Comparison of ENCODE assay signal across 15 mouse cellular contexts in genomic region chr13:107942297-107942962, GRCm38 (mm10).
DNase-seq lines count a peak whose midpoint lies in the region; ATAC-seq and TF ChIP-seq lines count a peak whose summit lies in the region.
"Had no signal": no experiment of that assay in that cellular context is flagged by ENCODE, and none has a peak within 500 bp of the region (broad histone marks: within the 10 kb centered on the region; RNA-seq: fewer than 3 reads in every experiment).

No protein-coding gene starts in this region.

- 57% methylated on average over 11 of the region's 11 CpGs for WGBS in heart, embryonic 10.5 days
- WGBS in embryonic facial prominence, embryonic 10.5 days: 47% methylated on average over 11 of the region's 11 CpGs
- 51% methylated on average over 11 of the region's 11 CpGs for WGBS in hindbrain, embryonic 15.5 days
- 55% methylated on average over 11 of the region's 11 CpGs for WGBS in midbrain, embryonic 14.5 days

- no peaks in the 10 kb centered on the region for H3K9me3 ChIP-seq in heart, embryonic 10.5 days
- no peaks in the 10 kb centered on the region for H3K9me3 ChIP-seq in embryonic facial prominence, embryonic 10.5 days
- no peaks in the 10 kb centered on the region for H3K9me3 ChIP-seq in hindbrain, embryonic 15.5 days
- H3K9me3 ChIP-seq in midbrain, embryonic 14.5 days (ENCODE audit: control insufficient read depth, low read length): no peaks in the 10 kb centered on the region

- peak; percentile 45; the same call in 1 of the 2 replicates for ATAC-seq in hindbrain, embryonic 15.5 days (ENCODE audit: low FRiP score, low read depth)
- ATAC-seq in midbrain, embryonic 14.5 days (ENCODE audit: low FRiP score, low TSS enrichment): no peak; the same call in 1 of the 2 replicates
- ATAC-seq: liver, postnatal 0 days had no signal

- H3K27ac ChIP-seq in heart, embryonic 10.5 days: no peak overlapping the region
- H3K27ac ChIP-seq in embryonic facial prominence, embryonic 10.5 days (replicated peaks): no peak overlapping the region
- no peak overlapping the region for H3K27ac ChIP-seq in hindbrain, embryonic 15.5 days (replicated peaks)
- H3K27ac ChIP-seq in midbrain, embryonic 14.5 days (replicated peaks; ENCODE audit: low read depth, low read length): 0 out of 2 replicates have a peak overlapping the region, but pooled peaks have one; percentile 17
- H3K27ac ChIP-seq in gastrocnemius, adult 2 months: no peak overlapping the region
- H3K27ac ChIP-seq: macrophage had no signal

- H3K9ac ChIP-seq in hindbrain, embryonic 15.5 days: no peak overlapping the region
- H3K9ac ChIP-seq in midbrain, embryonic 14.5 days (replicated peaks; ENCODE audit: low read length): no peak overlapping the region
- H3K9ac ChIP-seq: liver, postnatal 0 days had no signal

- peak; percentile 54 for DNase-seq in heart, embryonic 10.5 days (ENCODE audit: low spot score)
- DNase-seq in heart, postnatal 25 days (ENCODE audit: low spot score): no peak
- DNase-seq in embryonic facial prominence, embryonic 10.5 days (ENCODE audit: low spot score): peak; percentile 51
- peak; percentile 31 for DNase-seq in midbrain, embryonic 14.5 days
- no peak for DNase-seq in testis, postnatal 14 days (ENCODE audit: low spot score)
- no peak for DNase-seq in cerebellum, adult 18-20 months
- DNase-seq in gastrocnemius, adult 2 months: no peak
- DNase-seq: adrenal gland, postnatal 10 days; cerebellum, postnatal 10 days; gastrocnemius, postnatal 25 days; kidney, postnatal 4 days; liver, postnatal 0 days had no signal

- no peak overlapping the region for H3K4me2 ChIP-seq in hindbrain, embryonic 15.5 days
- no peak overlapping the region for H3K4me2 ChIP-seq in midbrain, embryonic 14.5 days (ENCODE audit: low read length)

- intact Hi-C loops in heart, postnatal 25 days (cut with DNase I): no loop called here
- intact Hi-C loops in gastrocnemius, adult 2 months (cut with DNase I): no loop called here

- H3K4me3 ChIP-seq in heart, embryonic 10.5 days: no peak overlapping the region
- no peak overlapping the region for H3K4me3 ChIP-seq in embryonic facial prominence, embryonic 10.5 days
- no peak overlapping the region for H3K4me3 ChIP-seq in hindbrain, embryonic 15.5 days
- H3K4me3 ChIP-seq in midbrain, embryonic 14.5 days (replicated peaks; ENCODE audit: low read depth, low read length): no peak overlapping the region
- no peak overlapping the region for H3K4me3 ChIP-seq in gastrocnemius, adult 2 months

- no peaks in the 10 kb centered on the region for H3K36me3 ChIP-seq in heart, embryonic 10.5 days
- no peaks in the 10 kb centered on the region for H3K36me3 ChIP-seq in embryonic facial prominence, embryonic 10.5 days (replicated peaks)
- H3K36me3 ChIP-seq in hindbrain, embryonic 15.5 days: no peaks in the 10 kb centered on the region
- H3K36me3 ChIP-seq in midbrain, embryonic 14.5 days (ENCODE audit: control insufficient read depth, insufficient read depth, low read length): no peaks in the 10 kb centered on the region
- H3K36me3 ChIP-seq: G1E had no signal

- H3K27me3 ChIP-seq in heart, embryonic 10.5 days (ENCODE audit: insufficient read depth, poor library complexity, severe bottlenecking): peaks cover 14% of the 10 kb centered on the region; the same call in 1 of the 2 replicates
- H3K27me3 ChIP-seq in embryonic facial prominence, embryonic 10.5 days (replicated peaks; ENCODE audit: low read depth, poor library complexity, severe bottlenecking): 0 out of 2 replicates have a peak, but pooled peaks cover 5% of the 10 kb centered on the region
- no peaks in the 10 kb centered on the region for H3K27me3 ChIP-seq in hindbrain, embryonic 15.5 days
- H3K27me3 ChIP-seq in midbrain, embryonic 14.5 days (ENCODE audit: control insufficient read depth, insufficient read depth, low read length): no peaks in the 10 kb centered on the region

- H3K4me1 ChIP-seq in heart, embryonic 10.5 days: peaks cover 6% of the 10 kb centered on the region
- H3K4me1 ChIP-seq in embryonic facial prominence, embryonic 10.5 days: peaks cover 28% of the 10 kb centered on the region
- H3K4me1 ChIP-seq in hindbrain, embryonic 15.5 days (replicated peaks): peaks cover 14% of the 10 kb centered on the region
- H3K4me1 ChIP-seq in midbrain, embryonic 14.5 days (ENCODE audit: control insufficient read depth, insufficient read depth, low read length): peaks cover 7% of the 10 kb centered on the region; the same call in 1 of the 2 replicates

- TF ChIP-seq CTCF in gastrocnemius, adult 2 months (IDR thresholded peaks at IDR 0.05): no peak

Comparison
In these comparisons a context has a peak if more than half of its experiments do, and no peak if none do; other contexts are left out.
1. DNase-seq: peak in heart, embryonic 10.5 days (single experiment), embryonic facial prominence, embryonic 10.5 days (single experiment) and midbrain, embryonic 14.5 days (single experiment); none in heart, postnatal 25 days (single experiment), testis, postnatal 14 days (single experiment), cerebellum, adult 18-20 months (0 of 2) and gastrocnemius, adult 2 months (single experiment).